Mouse (Mus musculus) olfactory bulb, adult 2 months (tissue): ENCODE results near the gene Pla2g16.

Experiments
- CTCF ChIP-seq: fragments of 200-500 bp; IDR thresholded peaks from 2 replicates; pipeline ENCODE4 v1.5.1; 2012; ENCODE audit warnings: low read depth, mild to moderate bottlenecking, low read length, moderate library complexity; ENCODE audit not compliant: insufficient read depth
- POLR2A ChIP-seq: fragments of 200-500 bp; IDR thresholded peaks from 2 replicates; pipeline ENCODE4 v1.6.1; 2012; ENCODE audit warnings: mild to moderate bottlenecking, low read depth, low read length, moderate library complexity; ENCODE audit not compliant: insufficient read depth

- TF ChIP-seq CTCF, result no peak
- TF ChIP-seq POLR2A, result no peak
These were observed 23.4 kb upstream of the Pla2g16 start for GRCm38 (mm10) chr19:7533891-7534290.
